Mouse (Mus musculus): ENCODE results near the gene Nr4a1.

GRCm38 (mm10) chr15:101302201-101302600, 48.1 kb downstream of the Nr4a1 start:
- TF ChIP-seq POLR2A (IDR thresholded peaks at IDR 0.05; ENCODE audit: borderline replicate concordance, insufficient read depth, low read length) (no peak), CTCF (IDR thresholded peaks at IDR 0.05; ENCODE audit: borderline replicate concordance, insufficient read depth, low read depth, low read length) (no peak)
